Mouse (Mus musculus) mouse trophoblast stem cell (cell line): ENCODE data around the gene Rpn1.

Source experiments
- in situ Hi-C, 2 experiments: fragments of 300-500 bp; cut with MseI, MboI; formaldehyde crosslinking; loops; 2 replicates in 1 of 2; 3 replicates in 1 of 2; pipeline ENCODE4 v1.15.1; 2025

The Rpn1 gene

DNA sequence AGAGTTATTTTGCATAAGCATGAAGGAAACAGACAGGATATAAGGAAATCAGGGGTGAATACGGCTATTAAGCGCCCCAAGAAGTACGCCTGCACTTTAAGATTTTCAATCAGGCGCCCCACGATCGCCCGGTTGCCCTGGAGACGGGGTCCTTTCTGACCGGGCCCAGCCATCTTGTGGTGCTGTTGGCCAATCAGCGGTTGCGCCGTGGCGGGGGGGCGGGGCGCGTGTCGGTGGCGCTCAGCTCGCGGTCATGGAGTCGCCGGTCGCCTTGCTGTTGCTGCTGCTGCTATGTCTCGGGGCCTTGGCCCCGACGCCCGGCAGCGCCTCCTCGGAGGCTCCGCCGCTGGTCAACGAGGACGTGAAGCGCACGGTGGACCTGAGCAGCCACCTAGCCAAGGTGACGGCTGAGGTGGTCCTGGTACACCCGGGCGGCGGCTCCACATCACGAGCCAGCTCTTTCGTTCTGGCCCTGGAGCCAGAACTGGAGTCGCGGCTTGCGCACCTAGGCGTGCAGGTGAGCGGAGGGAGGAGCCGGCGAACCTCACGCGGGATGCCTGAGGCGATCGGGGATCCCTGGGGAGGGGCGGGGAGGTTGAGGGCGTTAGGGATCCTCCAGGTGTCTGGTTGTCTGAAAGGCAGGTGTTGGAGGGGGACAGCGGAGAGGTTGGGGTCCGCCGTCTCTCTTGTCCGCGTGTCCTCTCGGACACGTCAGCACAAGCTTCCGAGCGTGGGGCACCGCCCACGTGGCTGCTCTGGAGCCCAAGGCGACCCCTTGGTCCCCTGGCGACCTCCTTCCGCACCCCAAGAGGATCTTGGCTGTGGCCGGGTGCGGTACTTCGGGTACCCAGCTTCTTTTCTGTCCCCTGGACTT is at the start of gene Rpn1:
Gene Rpn1, plus strand, starts transcription at position 205 of the 874 bp plus-strand sequence.
- in situ Hi-C loops: no loop called here

- in situ Hi-C loops: no loop called here
Measured at GRCm38 (mm10) chr6:88037471-88038045, 46.7 kb upstream of the Rpn1 start.

- in situ Hi-C loops: no loop called here
Measured at GRCm38 (mm10) chr6:88039426-88039825, 44.9 kb upstream of the Rpn1 start.

- in situ Hi-C loops: no loop called here
Measured at GRCm38 (mm10) chr6:88041221-88041620, 43.1 kb upstream of the Rpn1 start.

- in situ Hi-C loops: no loop called here
Measured at GRCm38 (mm10) chr6:88042336-88042735, 41.9 kb upstream of the Rpn1 start.

GRCm38 (mm10) chr6:88044234-88044576 is 40.1 kb upstream of the Rpn1 start:
- in situ Hi-C loops: no loop called here

GRCm38 (mm10) chr6:88044577-88045405 is 39.5 kb upstream of the Rpn1 start, which contains the start of gene Rab7:
Gene Rab7, minus strand, starts transcription at chr6:88045270.
- in situ Hi-C loops: no loop called here

- in situ Hi-C loops: no loop called here
Measured at GRCm38 (mm10) chr6:88045406-88045766, 38.9 kb upstream of the Rpn1 start.

DNA sequence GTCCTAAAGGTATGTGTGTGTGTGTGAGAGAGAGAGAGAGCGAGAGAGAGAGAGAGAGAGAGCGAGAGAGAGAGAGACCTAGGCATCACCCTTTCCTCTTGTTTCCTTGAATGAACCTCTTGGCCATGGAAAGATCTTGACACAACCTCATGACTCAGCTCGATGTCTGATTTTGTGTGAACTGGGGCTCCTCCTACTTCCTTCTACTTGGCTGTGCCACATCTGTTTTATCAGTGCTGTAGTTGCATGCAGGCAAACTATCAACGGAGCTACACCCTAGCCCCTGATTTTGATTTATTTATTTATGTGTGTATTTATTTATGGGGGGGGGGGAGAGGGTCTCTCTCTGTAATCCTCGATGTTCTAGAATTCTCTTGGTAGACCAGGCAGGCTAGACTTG is 36.4 kb upstream of the Rpn1 start:
- in situ Hi-C loops: no loop called here

DNA sequence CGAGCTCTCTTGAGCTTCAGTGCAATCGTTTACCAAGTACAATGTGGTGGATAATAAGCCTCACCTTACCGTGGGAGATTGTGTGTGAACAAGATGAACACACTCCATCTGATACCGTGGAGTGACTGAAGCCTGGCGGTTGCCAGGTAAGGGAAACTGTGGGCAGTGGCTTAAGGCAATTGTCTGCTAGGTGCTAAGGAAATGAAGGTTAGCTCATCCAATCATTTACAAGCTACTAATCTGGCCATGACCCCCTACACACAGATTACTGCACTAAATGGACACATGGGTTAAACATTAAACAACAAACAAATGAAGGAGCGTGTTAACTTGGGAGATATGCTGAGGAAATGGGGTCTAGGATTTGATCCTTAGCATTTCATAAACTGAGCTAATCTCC is 35.3 kb upstream of the Rpn1 start:
- in situ Hi-C loops: no loop called here

DNA sequence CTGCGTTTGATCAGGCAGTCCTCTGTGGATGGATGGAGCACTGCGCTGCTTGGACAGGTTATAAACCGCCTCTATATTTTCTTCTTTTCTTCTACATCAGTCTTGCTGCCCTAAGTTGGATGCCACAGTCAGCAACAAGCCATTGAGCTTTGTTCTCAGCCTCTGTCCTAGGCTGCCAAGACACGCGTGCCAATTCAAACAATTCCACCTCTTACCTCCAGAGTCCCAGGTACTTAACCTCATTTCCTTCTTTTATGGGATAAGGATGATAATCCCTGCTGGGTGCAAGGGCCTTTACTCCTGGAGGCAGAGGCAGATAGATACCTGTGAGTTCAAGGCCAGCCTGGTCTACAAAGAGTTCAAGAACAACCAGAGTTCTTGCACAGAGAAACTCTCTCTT is 33.1 kb upstream of the Rpn1 start:
- in situ Hi-C loops: no loop called here

GRCm38 (mm10) chr6:88053228-88054080 is 30.8 kb upstream of the Rpn1 start:
- in situ Hi-C loops: no loop called here

GRCm38 (mm10) chr6:88054081-88054835 is 30.0 kb upstream of the Rpn1 start:
- in situ Hi-C loops: no loop called here

GRCm38 (mm10) chr6:88055663-88056062 is 28.6 kb upstream of the Rpn1 start:
- in situ Hi-C loops: no loop called here

DNA sequence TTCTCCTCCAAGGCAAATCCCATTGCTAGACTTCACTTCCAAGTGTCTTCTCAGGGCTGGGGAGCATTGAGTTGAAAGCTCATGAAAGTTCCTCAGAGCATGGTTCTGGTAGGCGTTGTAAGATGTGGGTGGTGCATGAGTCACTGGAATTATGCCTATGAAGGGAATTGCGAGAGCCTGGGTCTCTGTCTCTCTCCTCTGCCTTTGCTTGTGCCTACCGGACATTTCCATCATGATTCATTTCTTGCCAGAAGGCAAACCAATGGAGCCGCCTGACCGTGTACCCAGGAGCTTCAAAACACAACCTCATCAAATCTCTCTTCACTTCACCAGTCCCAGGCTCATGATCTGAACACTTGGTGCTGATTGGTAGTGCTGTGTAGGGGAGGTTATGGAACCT is 27.4 kb upstream of the Rpn1 start:
- in situ Hi-C loops: no loop called here

- in situ Hi-C loops: no loop called here
Measured at GRCm38 (mm10) chr6:88059903-88060302, 24.4 kb upstream of the Rpn1 start.

GRCm38 (mm10) chr6:88060602-88061001 is 23.7 kb upstream of the Rpn1 start:
- in situ Hi-C loops: no loop called here

DNA sequence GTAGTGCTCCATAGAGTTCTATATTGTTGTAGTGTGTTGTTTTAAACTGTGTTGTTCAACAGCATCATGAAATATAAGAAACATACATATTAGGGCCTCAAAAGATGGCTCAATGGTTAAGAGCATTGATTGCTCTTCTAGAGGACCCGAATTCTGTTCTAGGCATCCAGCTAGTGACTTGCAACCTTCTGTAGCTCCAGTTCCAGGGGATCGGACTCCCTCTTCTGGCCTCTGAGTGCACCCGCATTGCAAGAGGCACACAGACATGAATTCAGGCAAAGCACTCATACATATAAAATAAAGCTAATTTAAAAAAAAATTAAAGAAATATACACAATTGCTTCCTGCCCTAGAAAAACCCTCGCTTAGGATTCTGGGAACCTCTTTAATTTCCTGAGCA is 22.9 kb upstream of the Rpn1 start:
- in situ Hi-C loops: no loop called here

DNA sequence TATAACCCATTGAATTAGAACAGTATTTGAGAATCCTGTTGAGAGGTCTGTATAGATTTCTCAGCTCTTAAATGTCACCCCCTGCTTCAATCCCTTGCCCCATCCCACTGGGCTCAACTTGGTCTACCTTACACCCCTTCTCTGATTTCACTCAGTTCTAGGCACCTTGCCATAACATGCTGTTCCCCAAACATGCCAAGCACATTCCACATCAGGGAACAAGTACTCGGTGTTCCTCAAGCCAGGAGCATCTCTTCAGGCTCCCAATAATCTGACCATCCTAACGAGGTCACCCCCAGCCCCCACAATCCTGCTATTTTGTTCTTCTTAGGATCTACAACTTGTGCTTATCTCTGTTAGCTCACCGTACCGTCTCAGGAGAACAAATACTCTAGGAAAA is 21.9 kb upstream of the Rpn1 start:
- in situ Hi-C loops: no loop called here

DNA sequence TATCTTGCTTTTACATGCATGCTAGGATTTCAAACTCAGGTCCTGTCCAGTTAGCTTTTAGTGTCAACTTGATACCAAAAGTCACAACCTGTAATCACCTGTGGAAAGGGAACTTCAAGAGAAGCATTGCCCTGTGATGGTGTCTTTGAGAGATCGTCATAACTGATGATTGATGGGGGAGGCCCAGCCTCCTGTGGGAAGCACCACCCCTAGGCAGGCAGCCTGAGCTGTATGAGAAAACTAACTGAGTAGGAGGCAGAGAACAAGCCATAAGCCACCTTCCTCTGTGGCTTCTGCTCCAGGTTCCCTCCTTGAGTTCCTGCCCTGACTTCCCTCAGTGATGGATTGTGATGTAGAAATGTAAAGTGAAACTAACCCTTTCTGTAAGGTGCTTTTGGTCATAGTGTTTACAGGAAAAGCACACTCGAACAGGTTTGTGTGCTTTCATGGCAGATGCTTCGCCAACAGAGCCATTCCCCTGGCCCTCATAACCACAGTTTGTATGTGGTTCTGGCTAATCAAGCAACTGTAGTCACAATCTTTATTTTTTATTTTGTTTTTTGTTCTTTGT is 20.1 kb upstream of the Rpn1 start:
- in situ Hi-C loops: no loop called here

DNA sequence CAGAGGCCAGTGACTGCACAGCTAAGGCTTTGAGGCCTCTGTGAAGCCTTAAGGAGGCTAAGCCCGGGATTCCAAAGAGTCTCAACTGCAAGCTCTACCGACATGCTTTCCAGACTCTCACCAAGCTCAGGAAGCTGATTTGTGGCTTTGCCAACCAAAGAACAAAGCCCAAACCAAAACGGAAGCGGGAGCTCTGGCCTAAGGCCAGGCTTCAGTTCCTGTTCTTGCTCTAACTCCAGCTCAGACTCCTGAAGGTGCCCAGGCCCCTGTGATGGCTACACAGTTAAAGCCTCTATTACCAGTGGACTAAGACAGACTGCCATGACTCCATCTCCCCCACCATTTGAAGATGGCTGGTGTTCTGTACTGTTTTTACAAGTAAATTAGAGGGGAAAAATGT is 19.2 kb upstream of the Rpn1 start:
- in situ Hi-C loops: no loop called here
